Mouse (Mus musculus): Measurements from ENCODE around the gene Arhgdib. TPM values are rescaled to one million over a fixed set of nuclear protein-coding genes. Genes with fewer than 3 reads are reported as not detected.

The Arhgdib gene
- polyA plus RNA-seq (2012; rRNA removed) = 5.4 and 5.8 TPM in 2 replicates

- Histone ChIP-seq H3K4me1 (ENCODE audit: control insufficient read depth, insufficient read depth, low read length) (peaks cover 4% of the 10 kb centered on the region), H3K27me3 (ENCODE audit: control insufficient read depth, insufficient read depth, low read length) (no peaks in the 10 kb centered on the region), H3K27ac (ENCODE audit: control insufficient read depth, insufficient read depth, low read depth, low read length) (peak within 1 kb of the TSS; percentile 71), H3K4me3 (ENCODE audit: control insufficient read depth, low read depth, low read length) (no peak within 1 kb of the TSS), H3K36me3 (ENCODE audit: control insufficient read depth, insufficient read depth, low read length) (no peaks in the 10 kb centered on the region)
- TF ChIP-seq POLR2A (IDR thresholded peaks at IDR 0.05; ENCODE audit: control insufficient read depth, low read depth, low read length) (no peak), CTCF (IDR thresholded peaks at IDR 0.05; ENCODE audit: control insufficient read depth, insufficient read depth, insufficient replicate concordance, low read depth, low read length) (no peak)
Measured at GRCm38 (mm10) chr6:136941051-136942021, at the start of gene Arhgdib. Arhgdib (minus strand) TSS chr6:136941899.

- Histone ChIP-seq H3K36me3 (ENCODE audit: control insufficient read depth, insufficient read depth, low read length) (no peaks in the 10 kb centered on the region), H3K4me1 (ENCODE audit: control insufficient read depth, insufficient read depth, low read length) (peaks cover 9% of the 10 kb centered on the region)
Measured at GRCm38 (mm10) chr6:136990557-136990956, 48.9 kb upstream of the Arhgdib start.

GRCm38 (mm10) chr6:136989824-136990497, 48.3 kb upstream of the Arhgdib start:
- TF ChIP-seq CTCF (IDR thresholded peaks at IDR 0.05; ENCODE audit: control insufficient read depth, insufficient read depth, insufficient replicate concordance, low read depth, low read length) = no peak
- no peak for TF ChIP-seq POLR2A (IDR thresholded peaks at IDR 0.05; ENCODE audit: control insufficient read depth, low read depth, low read length)
- no peaks in the 10 kb centered on the region for H3K36me3 ChIP-seq (ENCODE audit: control insufficient read depth, insufficient read depth, low read length)
- H3K4me1 ChIP-seq (ENCODE audit: control insufficient read depth, insufficient read depth, low read length) = peaks cover 10% of the 10 kb centered on the region
- peak overlapping the region; percentile 27 for H3K27ac ChIP-seq (ENCODE audit: control insufficient read depth, insufficient read depth, low read depth, low read length)
- H3K4me3 ChIP-seq (ENCODE audit: control insufficient read depth, low read depth, low read length) = peak overlapping the region; percentile 5; the same call in 1 of the 2 replicates
- no peaks in the 10 kb centered on the region for H3K27me3 ChIP-seq (ENCODE audit: control insufficient read depth, insufficient read depth, low read length)

More at GRCm38 (mm10) chr6:136990557-136990956, 48.9 kb upstream of the Arhgdib start:
- H3K27ac ChIP-seq (ENCODE audit: control insufficient read depth, insufficient read depth, low read depth, low read length) = no peak overlapping the region
- H3K4me3 ChIP-seq (ENCODE audit: control insufficient read depth, low read depth, low read length) = no peak overlapping the region
- no peak for TF ChIP-seq CTCF (IDR thresholded peaks at IDR 0.05; ENCODE audit: control insufficient read depth, insufficient read depth, insufficient replicate concordance, low read depth, low read length)
- TF ChIP-seq POLR2A (IDR thresholded peaks at IDR 0.05; ENCODE audit: control insufficient read depth, low read depth, low read length) = no peak
- no peaks in the 10 kb centered on the region for H3K27me3 ChIP-seq (ENCODE audit: control insufficient read depth, insufficient read depth, low read length)

- no peak overlapping the region for H3K4me3 ChIP-seq (ENCODE audit: control insufficient read depth, low read depth, low read length)
- no peak overlapping the region for H3K27ac ChIP-seq (ENCODE audit: control insufficient read depth, insufficient read depth, low read depth, low read length)
- H3K27me3 ChIP-seq (ENCODE audit: control insufficient read depth, insufficient read depth, low read length) = no peaks in the 10 kb centered on the region
- no peaks in the 10 kb centered on the region for H3K36me3 ChIP-seq (ENCODE audit: control insufficient read depth, insufficient read depth, low read length)
- TF ChIP-seq CTCF (IDR thresholded peaks at IDR 0.05; ENCODE audit: control insufficient read depth, insufficient read depth, insufficient replicate concordance, low read depth, low read length) = no peak
- no peak for TF ChIP-seq POLR2A (IDR thresholded peaks at IDR 0.05; ENCODE audit: control insufficient read depth, low read depth, low read length)
- H3K4me1 ChIP-seq (ENCODE audit: control insufficient read depth, insufficient read depth, low read length) = peaks cover 11% of the 10 kb centered on the region
Measured at GRCm38 (mm10) chr6:136988536-136989060, 46.9 kb upstream of the Arhgdib start.

GRCm38 (mm10) chr6:136986718-136987117, 45.0 kb upstream of the Arhgdib start:
- H3K4me1 ChIP-seq (ENCODE audit: control insufficient read depth, insufficient read depth, low read length) = peaks cover 11% of the 10 kb centered on the region
- TF ChIP-seq CTCF (IDR thresholded peaks at IDR 0.05; ENCODE audit: control insufficient read depth, insufficient read depth, insufficient replicate concordance, low read depth, low read length) = no peak
- TF ChIP-seq POLR2A (IDR thresholded peaks at IDR 0.05; ENCODE audit: control insufficient read depth, low read depth, low read length) = no peak
- no peak overlapping the region for H3K27ac ChIP-seq (ENCODE audit: control insufficient read depth, insufficient read depth, low read depth, low read length)
- no peak overlapping the region for H3K4me3 ChIP-seq (ENCODE audit: control insufficient read depth, low read depth, low read length)
- H3K36me3 ChIP-seq (ENCODE audit: control insufficient read depth, insufficient read depth, low read length) = no peaks in the 10 kb centered on the region
- no peaks in the 10 kb centered on the region for H3K27me3 ChIP-seq (ENCODE audit: control insufficient read depth, insufficient read depth, low read length)

- H3K4me3 ChIP-seq (ENCODE audit: control insufficient read depth, low read depth, low read length) = peak overlapping the region; percentile 5; the same call in 1 of the 2 replicates
- H3K27ac ChIP-seq (ENCODE audit: control insufficient read depth, insufficient read depth, low read depth, low read length) = no peak overlapping the region
- no peak for TF ChIP-seq POLR2A (IDR thresholded peaks at IDR 0.05; ENCODE audit: control insufficient read depth, low read depth, low read length)
- no peaks in the 10 kb centered on the region for H3K36me3 ChIP-seq (ENCODE audit: control insufficient read depth, insufficient read depth, low read length)
- peaks cover 11% of the 10 kb centered on the region for H3K4me1 ChIP-seq (ENCODE audit: control insufficient read depth, insufficient read depth, low read length)
- H3K27me3 ChIP-seq (ENCODE audit: control insufficient read depth, insufficient read depth, low read length) = no peaks in the 10 kb centered on the region
Measured at GRCm38 (mm10) chr6:136986019-136986418, 44.3 kb upstream of the Arhgdib start.

- TF ChIP-seq CTCF (IDR thresholded peaks at IDR 0.05; ENCODE audit: control insufficient read depth, insufficient read depth, insufficient replicate concordance, low read depth, low read length) (no peak), POLR2A (IDR thresholded peaks at IDR 0.05; ENCODE audit: control insufficient read depth, low read depth, low read length) (no peak)
- H3K4me1 ChIP-seq (ENCODE audit: control insufficient read depth, insufficient read depth, low read length) = peaks cover 24% of the 10 kb centered on the region
- H3K4me3 ChIP-seq (ENCODE audit: control insufficient read depth, low read depth, low read length) = no peak overlapping the region
- no peak overlapping the region for H3K27ac ChIP-seq (ENCODE audit: control insufficient read depth, insufficient read depth, low read depth, low read length)
- H3K36me3 ChIP-seq (ENCODE audit: control insufficient read depth, insufficient read depth, low read length) = no peaks in the 10 kb centered on the region
- no peaks in the 10 kb centered on the region for H3K27me3 ChIP-seq (ENCODE audit: control insufficient read depth, insufficient read depth, low read length)
Measured at GRCm38 (mm10) chr6:136983201-136983600, 41.5 kb upstream of the Arhgdib start.
